In the genomic region with DNA sequence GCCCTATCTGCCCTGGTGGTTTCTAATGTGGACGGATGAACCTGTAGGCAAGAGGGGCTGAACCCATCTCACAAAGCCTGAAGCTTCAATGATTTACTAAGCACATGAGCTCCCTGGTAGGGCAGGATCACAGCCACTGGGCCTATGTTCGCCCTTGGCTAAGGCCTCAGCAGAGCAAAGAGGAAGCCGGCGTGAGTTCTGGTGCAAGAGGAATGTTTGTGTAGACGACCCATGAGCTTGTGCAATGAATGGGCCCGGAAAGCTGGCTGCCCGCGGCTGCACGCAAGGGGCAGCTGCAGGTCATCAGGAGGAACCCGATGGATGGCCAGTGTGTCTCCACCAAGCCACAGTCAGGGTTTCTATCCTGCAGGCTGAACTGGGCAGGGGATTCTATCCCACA, we compare ENCODE assay signal across 12 mouse cellular contexts. TPM values are rescaled to one million over a fixed set of nuclear protein-coding genes. Genes with fewer than 3 reads are reported as not detected.
DNase-seq lines count a peak whose midpoint lies in the region; ATAC-seq and TF ChIP-seq lines count a peak whose summit lies in the region.
"Had no signal": no experiment of that assay in that cellular context is flagged by ENCODE, and none has a peak within 500 bp of the region (broad histone marks: within the 10 kb centered on the region; RNA-seq: fewer than 3 reads in every experiment).

No protein-coding gene starts in this region.

- H3K4me1 ChIP-seq in kidney, adult 2 months (ENCODE audit: control insufficient read depth, insufficient read depth, low read length) = peaks cover 7% of the 10 kb centered on the region
- peaks cover 51% of the 10 kb centered on the region for H3K4me1 ChIP-seq in kidney, embryonic 15.5 days
- peaks cover 8% of the 10 kb centered on the region for H3K4me1 ChIP-seq in midbrain, embryonic 11.5 days (ENCODE audit: control insufficient read depth, insufficient read depth, low read length)

- ATAC-seq in kidney, embryonic 15.5 days (replicated peaks; ENCODE audit: low FRiP score) = no peak
- ATAC-seq in common myeloid progenitor, adult 5-6 weeks (replicated peaks; ENCODE audit: low read depth, poor library complexity, severe bottlenecking) = peak; percentile 52
- no peak for ATAC-seq in erythroblast, adult 5-6 weeks (replicated peaks; ENCODE audit: low FRiP score, poor library complexity, severe bottlenecking)
- no peak for ATAC-seq in midbrain, embryonic 11.5 days (ENCODE audit: low FRiP score)

- no peaks in the 10 kb centered on the region for H3K27me3 ChIP-seq in kidney, adult 2 months (replicated peaks; ENCODE audit: control insufficient read depth, insufficient read depth, low read length)
- no peaks in the 10 kb centered on the region for H3K27me3 ChIP-seq in kidney, embryonic 15.5 days
- no peaks in the 10 kb centered on the region for H3K27me3 ChIP-seq in midbrain, embryonic 11.5 days (ENCODE audit: control insufficient read depth, insufficient read depth, low read length)
- H3K27me3 ChIP-seq: limb, embryonic 12.5 days had no signal

- no peak for TF ChIP-seq POLR2A in kidney, adult 2 months (IDR thresholded peaks at IDR 0.05; ENCODE audit: low read depth, low read length)

- no peak overlapping the region for H3K27ac ChIP-seq in kidney, adult 2 months (ENCODE audit: insufficient read depth, low read depth, low read length)
- no peak overlapping the region for H3K27ac ChIP-seq in kidney, embryonic 15.5 days
- no peak overlapping the region for H3K27ac ChIP-seq in midbrain, embryonic 11.5 days (ENCODE audit: low read depth, low read length)

- 31% methylated on average over 10 of the region's 10 CpGs for WGBS in kidney, adult 2 months
- 58% methylated on average over 10 of the region's 10 CpGs for WGBS in kidney, embryonic 15.5 days
- 91% methylated on average over 10 of the region's 10 CpGs for WGBS in midbrain, embryonic 11.5 days

- H3K4me3 ChIP-seq in kidney, adult 2 months (ENCODE audit: insufficient read depth, low read depth, low read length) = no peak overlapping the region
- H3K4me3 ChIP-seq in kidney, embryonic 15.5 days (replicated peaks) = no peak overlapping the region
- H3K4me3 ChIP-seq in midbrain, embryonic 11.5 days (ENCODE audit: low read depth, low read length) = no peak overlapping the region
- H3K4me3 ChIP-seq: limb, embryonic 12.5 days had no signal

- no peak overlapping the region for H3K4me2 ChIP-seq in kidney, embryonic 15.5 days
- no peak overlapping the region for H3K4me2 ChIP-seq in midbrain, embryonic 11.5 days
- H3K4me2 ChIP-seq: limb, embryonic 12.5 days had no signal

- peak; percentile 40 for DNase-seq in kidney, adult 2 months
- peak; percentile 82 for DNase-seq in adipocyte (ENCODE audit: low spot score)
- peak; percentile 52 for DNase-seq in lung, postnatal 14 days
- no peak for DNase-seq in right cerebral cortex, postnatal 4 days
- DNase-seq in midbrain, embryonic 11.5 days (ENCODE audit: low spot score, missing footprints) = no peak
- DNase-seq: gastrocnemius, postnatal 25 days had no signal

- TF ChIP-seq CTCF in kidney, adult 2 months (conservative IDR thresholded peaks at IDR 0.05; ENCODE audit: insufficient read depth, insufficient read length, low read depth, low read length) = no peak

- H3K9ac ChIP-seq in kidney, embryonic 15.5 days = no peak overlapping the region
- no peak overlapping the region for H3K9ac ChIP-seq in midbrain, embryonic 11.5 days (ENCODE audit: low read length)
- H3K9ac ChIP-seq: limb, embryonic 12.5 days had no signal

- H3K9me3 ChIP-seq in kidney, embryonic 15.5 days (replicated peaks) = no peaks in the 10 kb centered on the region
- H3K9me3 ChIP-seq in midbrain, embryonic 11.5 days (ENCODE audit: control insufficient read depth, low read length) = no peaks in the 10 kb centered on the region
- H3K9me3 ChIP-seq: G1E; limb, embryonic 12.5 days had no signal

- no peaks in the 10 kb centered on the region for H3K36me3 ChIP-seq in kidney, adult 2 months (ENCODE audit: control insufficient read depth, insufficient read depth, low read length)
- H3K36me3 ChIP-seq in kidney, embryonic 15.5 days = no peaks in the 10 kb centered on the region
- H3K36me3 ChIP-seq in midbrain, embryonic 11.5 days (ENCODE audit: control insufficient read depth, insufficient read depth, low read length) = no peaks in the 10 kb centered on the region
- H3K36me3 ChIP-seq: G1E; limb, embryonic 12.5 days had no signal

RNA-seq across cellular contexts. Expression of a gene that starts 30.0 kb away (rescaled TPM):
- polyA plus RNA-seq in kidney, adult 2 months (2012; rRNA removed) = 297 and 304 TPM in 2 replicates
- 218 and 219 TPM in 2 replicates for polyA plus RNA-seq in kidney, embryonic 15.5 days (2015; fragmentation: Nextera tagmentation; extraction: Ambion mirVana)
- 54.9 and 57.0 TPM in 2 replicates for total RNA-seq in common myeloid progenitor, adult 5-6 weeks (2017)
- 7.5 TPM in 1 of 2 replicates, not detected in the other for total RNA-seq in erythroblast, adult 5-6 weeks (2015; ENCODE audit: low replicate concordance)
- 4.9 and 8.2 TPM in 2 replicates for total RNA-seq in erythroblast, adult 5-6 weeks (2017; ENCODE audit: low replicate concordance)
- polyA plus RNA-seq in midbrain, embryonic 11.5 days (2014; fragmentation: Nextera tagmentation; extraction: Ambion mirVana) = 52.6 and 58.3 TPM in 2 replicates

RNA-seq across cellular contexts. Expression of a gene that starts 33.3 kb away (rescaled TPM):
- 16.1 and 17.7 TPM in 2 replicates for polyA plus RNA-seq in kidney, adult 2 months (2012; rRNA removed)
- 22.0 and 24.6 TPM in 2 replicates for polyA plus RNA-seq in kidney, embryonic 15.5 days (2015; fragmentation: Nextera tagmentation; extraction: Ambion mirVana)
- total RNA-seq in common myeloid progenitor, adult 5-6 weeks (2017) = 6.5 and 13.7 TPM in 2 replicates
- 7.3 and 10.0 TPM in 2 replicates for total RNA-seq in erythroblast, adult 5-6 weeks (2015; ENCODE audit: low replicate concordance)
- 3.3 and 4.6 TPM in 2 replicates for total RNA-seq in erythroblast, adult 5-6 weeks (2017; ENCODE audit: low replicate concordance)
- 40.8 and 47.5 TPM in 2 replicates for polyA plus RNA-seq in midbrain, embryonic 11.5 days (2014; fragmentation: Nextera tagmentation; extraction: Ambion mirVana)

RNA-seq across cellular contexts. Expression of a gene that starts 36.6 kb away (rescaled TPM):
- not detected in 2 replicates for polyA plus RNA-seq in kidney, adult 2 months (2012; rRNA removed)
- polyA plus RNA-seq in kidney, embryonic 15.5 days (2015; fragmentation: Nextera tagmentation; extraction: Ambion mirVana) = not detected in 2 replicates
- total RNA-seq in common myeloid progenitor, adult 5-6 weeks (2017) = not detected in 2 replicates
- total RNA-seq in erythroblast, adult 5-6 weeks (2015; ENCODE audit: low replicate concordance) = not detected in 2 replicates
- not detected in 2 replicates for total RNA-seq in erythroblast, adult 5-6 weeks (2017; ENCODE audit: low replicate concordance)
- not detected in 2 replicates for polyA plus RNA-seq in midbrain, embryonic 11.5 days (2014; fragmentation: Nextera tagmentation; extraction: Ambion mirVana)
- total RNA-seq: G1E; gastrocnemius, postnatal 25 days had no signal
- polyA plus RNA-seq: G1E; large intestine, adult 2 months had no signal

RNA-seq across cellular contexts. Expression of a gene that starts 54.4 kb away (rescaled TPM):
- polyA plus RNA-seq in kidney, adult 2 months (2012; rRNA removed) = 165 and 192 TPM in 2 replicates
- polyA plus RNA-seq in kidney, embryonic 15.5 days (2015; fragmentation: Nextera tagmentation; extraction: Ambion mirVana) = 41.7 and 47.7 TPM in 2 replicates
- total RNA-seq in common myeloid progenitor, adult 5-6 weeks (2017) = 32.2 and 38.7 TPM in 2 replicates
- 17.1 and 32.7 TPM in 2 replicates for total RNA-seq in erythroblast, adult 5-6 weeks (2015; ENCODE audit: low replicate concordance)
- total RNA-seq in erythroblast, adult 5-6 weeks (2017; ENCODE audit: low replicate concordance) = 23.0 and 24.4 TPM in 2 replicates
- polyA plus RNA-seq in midbrain, embryonic 11.5 days (2014; fragmentation: Nextera tagmentation; extraction: Ambion mirVana) = 8.2 TPM in 2 replicates

Comparison
In these comparisons a context has a peak if more than half of its experiments do, and no peak if none do; other contexts are left out.
1. DNase-seq: peak in kidney, adult 2 months (single experiment), adipocyte (single experiment) and lung, postnatal 14 days (single experiment); none in right cerebral cortex, postnatal 4 days (single experiment) and midbrain, embryonic 11.5 days (single experiment).